Mouse (Mus musculus) embryonic fibroblast, embryonic 13.5 days (primary cell): Measurements from ENCODE around the gene Tmem63a.

Experiments
- CTCF ChIP-seq: IDR thresholded peaks from 2 replicates; pipeline ENCODE4 v1.5.1; 2011; ENCODE audit warnings: mild to moderate bottlenecking, control low read depth, low read length, moderate library complexity, borderline replicate concordance; ENCODE audit not compliant: insufficient read depth
- POLR2A ChIP-seq: IDR thresholded peaks from 2 replicates; pipeline ENCODE4 v1.6.1; 2011; ENCODE audit warnings: low read depth, mild to moderate bottlenecking, control low read depth, low read length, moderate library complexity

GRCm38 (mm10) chr1:181009011-181009590 is 67.0 kb downstream of the Tmem63a start:
- TF ChIP-seq CTCF, result no peak
- TF ChIP-seq POLR2A, result no peak
